Mouse (Mus musculus) urinary bladder, postnatal 0 days (tissue): ENCODE data around the gene Il5. TPM values are rescaled to one million over a fixed set of nuclear protein-coding genes. Genes with fewer than 3 reads are reported as not detected.

Experiments used
- microRNA-seq: library from miRNA; unstranded; fragments of <30 nt; microRNA quantifications from one replicate; pipeline ENCODE4, GENCODE M21; 2016
- polyA plus RNA-seq: library from polyadenylated mRNA; unstranded; fragments of >200 nt; fragmentation: Nextera tagmentation; extraction: Ambion mirVana; gene quantifications from 2 replicates; pipeline ENCODE4 v1.2.1, GENCODE M21; 2015

Gene Il5
- polyA plus RNA-seq = not detected in 2 replicates

DNA sequence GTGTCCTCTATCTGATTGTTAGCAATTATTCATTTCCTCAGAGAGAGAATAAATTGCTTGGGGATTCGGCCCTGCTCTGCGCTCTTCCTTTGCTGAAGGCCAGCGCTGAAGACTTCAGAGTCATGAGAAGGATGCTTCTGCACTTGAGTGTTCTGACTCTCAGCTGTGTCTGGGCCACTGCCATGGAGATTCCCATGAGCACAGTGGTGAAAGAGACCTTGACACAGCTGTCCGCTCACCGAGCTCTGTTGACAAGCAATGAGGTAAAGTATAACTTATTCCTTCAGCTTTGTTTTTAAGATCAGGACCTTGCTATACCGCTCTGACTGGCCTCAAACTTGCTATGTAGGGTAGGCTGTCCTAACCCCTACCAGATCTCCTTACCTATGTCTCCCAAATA, at the start of gene Il5:
Il5 (plus strand) TSS at position 80 of the 400 bp plus-strand sequence.

DNA sequence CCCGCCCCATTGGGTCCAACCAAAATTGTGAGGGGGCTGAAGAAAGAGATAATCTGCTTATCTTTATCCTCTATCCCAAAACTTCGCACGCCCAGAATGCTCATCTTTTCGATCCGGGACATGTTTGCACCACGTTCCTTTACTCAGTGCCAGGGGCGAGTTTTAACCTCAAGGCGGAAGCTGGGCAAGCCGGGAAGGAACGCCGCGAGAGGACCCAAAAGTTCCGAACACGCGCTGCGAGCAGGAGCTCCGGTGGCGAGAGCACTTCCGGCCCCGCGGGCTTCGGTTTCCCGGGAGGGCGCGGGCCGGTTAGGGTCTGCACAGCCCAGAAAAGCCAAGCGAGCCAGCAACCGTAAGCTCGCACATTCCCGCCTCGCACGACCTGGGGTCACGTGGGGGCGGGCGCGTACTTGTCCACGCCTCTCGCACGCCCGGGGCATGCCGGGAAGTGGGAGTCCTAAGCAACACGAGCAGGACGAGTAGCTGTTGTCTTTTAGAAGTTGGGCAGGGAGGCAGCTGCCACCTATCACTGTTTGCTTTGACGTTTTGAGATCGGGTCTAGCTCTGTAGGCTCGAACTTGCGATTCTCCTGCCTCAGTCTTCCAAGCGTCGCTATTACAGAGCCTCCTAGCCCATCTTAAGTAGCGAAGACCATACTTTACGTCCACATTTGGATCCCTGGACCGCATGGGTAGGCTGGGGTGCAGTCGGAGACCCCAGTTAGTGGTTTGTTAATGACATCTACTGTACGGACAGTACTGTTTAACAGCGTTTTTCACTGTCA, 13.5 kb upstream of the Il5 start, which contains the start of gene Rad50:
Rad50 (minus strand) TSS at position 386 of the 784 bp plus-strand sequence.

GRCm38 (mm10) chr11:53769760-53770124, 49.1 kb downstream of the Il5 start, which contains the start of gene Irf1:
TSS of gene Irf1 (plus strand) at chr11:53770014.

GRCm38 (mm10) chr11:53773087-53773486, 52.5 kb downstream of the Il5 start, which contains the start of gene Gm17334:
TSS of gene Gm17334 (minus strand) at chr11:53773187.

Small RNA genes lying within 50 kb of the gene (microRNA-seq; reads per million reads assigned to microRNA genes)
- not detected for gene Mir7671

Other genes starting within 250 kb of the Il5 start
- not detected in 2 replicates for gene Gm9945, start 240.6 kb upstream of the Il5 start, polyA plus RNA-seq
- gene Sowaha, start 240.5 kb upstream of the Il5 start, polyA plus RNA-seq = 1.7 and 1.8 TPM in 2 replicates
- gene Sept8, start 201.5 kb upstream of the Il5 start, polyA plus RNA-seq = 20.6 and 25.3 TPM in 2 replicates
- gene Kif3a, start 153.4 kb upstream of the Il5 start, polyA plus RNA-seq = 29.2 and 31.0 TPM in 2 replicates
- gene Il4, start 102.1 kb upstream of the Il5 start, polyA plus RNA-seq = 0.25 TPM in 1 of 2 replicates, not detected in the other
- not detected in 2 replicates for gene Il13, start 86.1 kb upstream of the Il5 start, polyA plus RNA-seq
- gene Rad50, start 13.5 kb upstream of the Il5 start, polyA plus RNA-seq = 15.3 and 19.4 TPM in 2 replicates
- gene Irf1, start 49.2 kb downstream of the Il5 start, polyA plus RNA-seq = 15.4 and 15.5 TPM in 2 replicates
- 0.18 and 0.24 TPM in 2 replicates for gene Gm17334, start 52.4 kb downstream of the Il5 start, polyA plus RNA-seq
- gene Gm12216, start 138.5 kb downstream of the Il5 start, polyA plus RNA-seq = 1.2 and 1.6 TPM in 2 replicates
- gene Slc22a5, start 170.9 kb downstream of the Il5 start, polyA plus RNA-seq = 9.7 and 9.8 TPM in 2 replicates